Mouse (Mus musculus): ENCODE data around the gene Asb13. TPM values are rescaled to one million over a fixed set of nuclear protein-coding genes. Genes with fewer than 3 reads are reported as not detected.

Gene Asb13
- polyA plus RNA-seq, 1 experiment from 2014 or later: 13.1 TPM

Other genes starting within 250 kb of the Asb13 start
- 417 and 427 TPM in 2 replicates for gene Gdi2, start 96.0 kb upstream of the Asb13 start, polyA plus RNA-seq (2015; fragmentation: Nextera tagmentation; extraction: Ambion mirVana)
- gene Fam208b, start 22.9 kb upstream of the Asb13 start, polyA plus RNA-seq (2015; fragmentation: Nextera tagmentation; extraction: Ambion mirVana): 18.9 and 21.3 TPM in 2 replicates
- not detected in 2 replicates for gene Calml3, start 170.3 kb downstream of the Asb13 start, polyA plus RNA-seq (2015; fragmentation: Nextera tagmentation; extraction: Ambion mirVana)
- gene Calm4, start 203.7 kb downstream of the Asb13 start, polyA plus RNA-seq (2015; fragmentation: Nextera tagmentation; extraction: Ambion mirVana): not detected in 2 replicates
- gene Calm5, start 220.1 kb downstream of the Asb13 start, polyA plus RNA-seq (2015; fragmentation: Nextera tagmentation; extraction: Ambion mirVana): not detected in 2 replicates

All from forebrain, embryonic 15.5 days (tissue).